Comparison of ENCODE assay signal across 12 mouse cellular contexts in genomic region chr2:33302828-33303227, GRCm38 (mm10).
DNase-seq lines count a peak whose midpoint lies in the region; ATAC-seq and TF ChIP-seq lines count a peak whose summit lies in the region.
"Had no signal": no experiment of that assay in that cellular context is flagged by ENCODE, and none has a peak within 500 bp of the region (broad histone marks: within the 10 kb centered on the region; RNA-seq: fewer than 3 reads in every experiment).

No protein-coding gene starts in this region.

- peaks cover 0 to 10% of the 10 kb centered on the region in 2 experiments; a peak in 2 of 4 replicates for H3K4me1 ChIP-seq in liver, embryonic 14.5 days (replicated peaks; ENCODE audit: control insufficient read depth in 2 of 2, insufficient read depth in 2 of 2, low read length in 1 of 2)
- H3K4me1 ChIP-seq in liver, embryonic 12.5 days = 0 out of 2 replicates have a peak, but pooled peaks cover 5% of the 10 kb centered on the region
- peaks cover 4% of the 10 kb centered on the region; the same call in 1 of the 2 replicates for H3K4me1 ChIP-seq in heart, embryonic 11.5 days (ENCODE audit: control insufficient read depth, insufficient read depth, low read length)

- no peak for TF ChIP-seq EP300 in liver, embryonic 14.5 days (IDR thresholded peaks at IDR 0.05; ENCODE audit: low read depth)

- no peak overlapping the region for H3K27ac ChIP-seq in liver, embryonic 14.5 days
- no peak overlapping the region for H3K27ac ChIP-seq in liver, embryonic 12.5 days
- H3K27ac ChIP-seq in heart, embryonic 11.5 days (ENCODE audit: low read depth, low read length) = no peak overlapping the region
- H3K27ac ChIP-seq: left cerebral cortex, adult 2 months had no signal

- intact Hi-C loops in left cerebral cortex, postnatal 14 days (cut with DNase I) = no loop called here

- no peaks in the 10 kb centered on the region for H3K27me3 ChIP-seq in liver, embryonic 14.5 days (ENCODE audit: control insufficient read depth, insufficient read depth, low read length)
- H3K27me3 ChIP-seq in liver, embryonic 12.5 days (replicated peaks) = no peaks in the 10 kb centered on the region
- no peaks in the 10 kb centered on the region for H3K27me3 ChIP-seq in heart, embryonic 11.5 days (ENCODE audit: control insufficient read depth, insufficient read depth, low read length)
- H3K27me3 ChIP-seq: CH12.LX; forebrain, embryonic 12.5 days; midbrain, embryonic 12.5 days had no signal

- H3K4me2 ChIP-seq in liver, embryonic 14.5 days (ENCODE audit: low read depth) = no peak overlapping the region
- no peak overlapping the region for H3K4me2 ChIP-seq in liver, embryonic 12.5 days
- H3K4me2 ChIP-seq in heart, embryonic 11.5 days = no peak overlapping the region
- H3K4me2 ChIP-seq: forebrain, embryonic 12.5 days; midbrain, embryonic 12.5 days had no signal

- peak; percentile 20; the same call in 1 of the 2 replicates for TF ChIP-seq CTCF in liver, embryonic 14.5 days (IDR thresholded peaks at IDR 0.05; ENCODE audit: low read depth)

- H3K4me3 ChIP-seq in liver, embryonic 14.5 days (ENCODE audit: insufficient read depth in 1 of 2, low read depth in 2 of 2, low read length in 2 of 2) = no peak overlapping the region
- no peak overlapping the region for H3K4me3 ChIP-seq in liver, embryonic 12.5 days
- H3K4me3 ChIP-seq in heart, embryonic 11.5 days (ENCODE audit: low read depth, low read length) = no peak overlapping the region
- H3K4me3 ChIP-seq: forebrain, embryonic 12.5 days; left cerebral cortex, adult 2 months; midbrain, embryonic 12.5 days had no signal

- H3K9ac ChIP-seq in liver, embryonic 14.5 days (replicated peaks) = no peak overlapping the region
- no peak overlapping the region for H3K9ac ChIP-seq in liver, embryonic 12.5 days
- no peak overlapping the region for H3K9ac ChIP-seq in heart, embryonic 11.5 days (ENCODE audit: low read depth, low read length)
- H3K9ac ChIP-seq: forebrain, embryonic 12.5 days; midbrain, embryonic 12.5 days had no signal

- 37% methylated on average over 4 of the region's 4 CpGs for WGBS in liver, embryonic 14.5 days (ENCODE audit: insufficient replicate concordance)
- 52% methylated on average over 4 of the region's 4 CpGs for WGBS in liver, embryonic 12.5 days (ENCODE audit: insufficient replicate concordance)
- 69% methylated on average over 4 of the region's 4 CpGs for WGBS in heart, embryonic 11.5 days (ENCODE audit: insufficient replicate concordance)

- H3K36me3 ChIP-seq in liver, embryonic 14.5 days (replicated peaks; ENCODE audit: control insufficient read depth, insufficient read depth, low read depth) = no peaks in the 10 kb centered on the region
- H3K36me3 ChIP-seq in liver, embryonic 12.5 days = no peaks in the 10 kb centered on the region
- no peaks in the 10 kb centered on the region for H3K36me3 ChIP-seq in heart, embryonic 11.5 days (ENCODE audit: control insufficient read depth, insufficient read depth, low read length)
- H3K36me3 ChIP-seq: forebrain, embryonic 12.5 days; midbrain, embryonic 12.5 days had no signal

- H3K9me3 ChIP-seq in liver, embryonic 14.5 days (ENCODE audit: control insufficient read depth, low read length) = no peaks in the 10 kb centered on the region
- H3K9me3 ChIP-seq in liver, embryonic 12.5 days (replicated peaks) = no peaks in the 10 kb centered on the region
- H3K9me3 ChIP-seq in heart, embryonic 11.5 days (replicated peaks; ENCODE audit: control insufficient read depth, low read length) = no peaks in the 10 kb centered on the region
- H3K9me3 ChIP-seq: forebrain, embryonic 12.5 days; midbrain, embryonic 12.5 days had no signal

- ATAC-seq in liver, embryonic 14.5 days (ENCODE audit: insufficient read depth) = no peak
- ATAC-seq in liver, embryonic 12.5 days = no peak
- ATAC-seq in common myeloid progenitor, adult 5-6 weeks (replicated peaks; ENCODE audit: low read depth, poor library complexity, severe bottlenecking) = peak; percentile 85
- ATAC-seq in megakaryocyte, adult 5-6 weeks (ENCODE audit: poor library complexity, severe bottlenecking) = peak; percentile 95
- ATAC-seq in heart, embryonic 11.5 days (replicated peaks; ENCODE audit: insufficient number of reproducible peaks, low FRiP score, low TSS enrichment) = no peak

- no peak for DNase-seq in liver, embryonic 14.5 days (ENCODE audit: low read depth in 3 of 3, low spot score in 3 of 3)
- DNase-seq in thymus, postnatal 14 days = peak; percentile 37
- DNase-seq in left cerebral cortex, postnatal 14 days (ENCODE audit: low spot score in 2 of 2) = no peak
- DNase-seq: cerebellum, adult 8-10 months had no signal

Comparison
In these comparisons a context has a peak if more than half of its experiments do, and no peak if none do; other contexts are left out.
1. ATAC-seq: peak in common myeloid progenitor, adult 5-6 weeks (single experiment) and megakaryocyte, adult 5-6 weeks (single experiment); none in liver, embryonic 14.5 days (single experiment), liver, embryonic 12.5 days (single experiment) and heart, embryonic 11.5 days (single experiment).